Mouse (Mus musculus) heart, postnatal 4 days (tissue): ENCODE results near the gene P4htm. TPM values are rescaled to one million over a fixed set of nuclear protein-coding genes. Genes with fewer than 3 reads are reported as not detected.
"Not testable (repeated sequence)": the region's sequence is repeated elsewhere in the genome, so short reads cannot be mapped to it uniquely, and the experiment has no call there.

ENCODE experiments used
- DNase-seq: peaks from one replicate; pipeline ENCODE4 v3.0.0; 2021
- total RNA-seq, 2 experiments: library from RNA; stranded (reverse); gene quantifications; 2 replicates each; pipeline ENCODE4 v1.2.3; 2021

Gene P4htm
- total RNA-seq: 10 to 100 TPM; 13.2 to 13.4 TPM

GRCm38 (mm10) chr9:108596998-108597764 lies at the start of gene P4htm:
Gene P4htm (minus strand): TSS chr9:108597667.
- peak; percentile 79 for DNase-seq

DNA sequence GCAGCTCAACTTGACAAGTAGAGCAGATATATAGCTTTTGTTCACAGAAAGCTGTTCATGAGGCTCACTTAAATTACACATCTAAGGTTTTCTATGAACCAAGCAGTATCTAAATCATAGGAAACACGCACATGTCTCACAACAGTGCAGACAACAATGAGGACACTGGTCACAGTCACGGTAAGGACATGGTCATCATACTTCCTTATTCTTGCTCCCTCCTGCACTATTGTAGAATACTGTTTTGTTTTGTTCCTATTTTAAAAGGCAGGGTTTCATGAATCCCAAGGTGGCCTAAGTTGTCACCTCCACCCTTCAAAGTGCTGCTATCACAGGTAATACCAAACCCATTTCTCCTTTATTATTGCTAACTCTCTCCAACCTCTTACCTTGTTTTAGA lies 42.4 kb upstream of the P4htm start:
- DNase-seq: no peak

GRCm38 (mm10) chr9:108635415-108635814 lies 37.9 kb upstream of the P4htm start:
- no peak for DNase-seq

DNA sequence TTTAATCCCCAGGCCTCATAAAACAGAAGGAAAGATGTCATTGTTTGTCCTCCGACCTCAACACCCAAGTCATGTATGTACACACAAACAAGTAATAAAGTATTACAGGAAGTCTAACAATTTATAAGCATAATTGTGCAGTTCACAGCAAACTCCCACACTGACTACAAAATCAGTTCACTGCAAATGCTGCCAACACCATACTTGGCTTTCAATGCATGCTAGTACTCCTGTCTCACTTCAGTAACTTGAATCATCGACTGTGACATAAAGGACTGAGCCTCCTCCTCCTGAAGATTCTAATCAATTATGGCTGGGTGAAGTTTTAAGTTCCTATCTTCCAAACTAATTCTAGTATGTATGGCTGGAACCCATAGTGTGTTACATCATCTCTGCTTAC lies 36.4 kb upstream of the P4htm start:
- no peak for DNase-seq

GRCm38 (mm10) chr9:108632375-108632774 lies 34.9 kb upstream of the P4htm start:
- DNase-seq: no peak

DNA sequence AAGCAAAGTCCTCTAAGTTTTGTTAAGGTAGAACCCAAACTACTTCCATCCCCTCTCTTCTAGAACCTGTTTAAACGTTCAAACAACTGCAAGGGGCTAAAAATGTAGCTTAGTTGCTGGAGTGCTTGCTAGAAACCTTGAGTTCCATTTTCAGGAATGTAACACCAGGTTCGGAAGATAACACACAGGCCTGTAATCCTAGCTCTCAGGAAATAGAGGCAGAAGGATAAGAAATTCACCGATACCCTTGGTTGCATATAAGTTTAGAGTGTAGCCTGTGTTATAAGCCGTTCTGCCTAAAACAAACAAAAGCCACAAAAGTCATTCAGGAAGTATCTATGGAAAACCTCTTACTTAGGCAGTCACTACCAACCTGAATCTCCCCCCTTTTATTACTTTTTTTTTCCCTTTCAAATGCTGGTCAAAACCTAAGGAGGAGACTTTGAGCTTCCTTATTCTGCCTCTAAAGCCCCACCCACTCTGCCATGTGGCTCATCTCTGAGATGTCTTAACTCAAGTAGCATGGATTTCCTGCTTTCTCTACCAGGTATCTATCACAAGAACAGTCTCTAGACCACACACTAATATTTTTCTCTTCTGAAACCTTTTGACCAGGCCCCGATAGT lies 34.3 kb upstream of the P4htm start:
- DNase-seq: no peak

DNA sequence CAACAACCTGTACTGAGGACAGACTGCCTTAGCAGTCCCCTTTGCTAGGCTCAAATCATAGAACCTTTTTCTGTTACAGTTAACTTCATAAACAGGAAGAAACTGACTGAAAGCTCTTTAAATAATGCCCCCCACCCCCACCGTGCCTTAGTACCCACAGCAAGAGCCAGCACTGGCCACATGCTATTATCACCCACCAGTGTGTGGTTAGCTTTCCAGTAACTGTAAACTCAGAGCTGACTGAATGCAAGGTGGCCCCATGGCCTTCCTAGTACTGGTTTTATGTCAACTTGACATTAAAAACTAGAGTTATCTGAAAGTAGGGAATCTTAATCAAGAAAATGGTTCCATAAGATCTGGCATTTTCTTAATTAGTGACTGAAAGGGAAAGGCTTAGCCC lies 33.2 kb upstream of the P4htm start:
- DNase-seq: no peak

DNA sequence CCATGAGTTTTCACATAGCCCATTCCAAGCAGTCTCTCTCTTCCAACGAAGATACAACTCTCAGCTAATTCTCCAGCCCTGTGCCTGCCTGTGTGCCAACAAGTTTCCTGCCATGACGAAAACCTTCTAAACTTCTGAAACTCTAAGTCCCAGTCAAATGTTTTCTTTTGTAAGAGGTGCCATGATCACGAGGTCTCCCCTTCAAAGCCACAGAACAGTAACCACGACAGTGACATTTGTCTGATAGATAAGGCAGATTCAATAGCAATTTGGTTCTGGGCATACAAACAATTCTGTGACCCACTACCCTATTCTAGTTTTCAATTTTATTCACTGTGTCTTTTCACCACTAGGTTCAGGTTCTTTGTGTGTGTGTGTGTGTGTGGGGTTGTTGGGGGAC lies 30.7 kb upstream of the P4htm start:
- no peak for DNase-seq

- peak; percentile 87 for DNase-seq
Observed at GRCm38 (mm10) chr9:108626498-108626897, 29.0 kb upstream of the P4htm start.

DNA sequence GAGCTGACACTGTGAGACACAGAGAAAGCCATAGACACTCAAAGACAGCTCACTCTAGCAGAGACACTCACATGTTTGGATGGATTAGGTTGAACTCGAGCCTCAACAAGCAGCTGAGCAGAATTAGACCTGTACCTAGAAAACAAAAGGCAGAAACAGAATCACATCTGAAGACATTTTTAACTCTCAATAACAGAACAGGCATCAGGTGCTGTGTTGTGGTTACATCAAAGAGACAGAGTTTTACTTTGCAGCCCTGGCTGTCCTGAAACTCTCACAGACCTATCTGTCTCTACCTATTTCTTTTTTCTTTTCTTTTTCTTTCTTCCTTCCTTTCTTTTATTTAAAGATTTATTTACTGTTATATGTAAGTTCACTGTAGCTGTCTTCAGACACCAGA lies 19.8 kb upstream of the P4htm start:
- no peak for DNase-seq

DNA sequence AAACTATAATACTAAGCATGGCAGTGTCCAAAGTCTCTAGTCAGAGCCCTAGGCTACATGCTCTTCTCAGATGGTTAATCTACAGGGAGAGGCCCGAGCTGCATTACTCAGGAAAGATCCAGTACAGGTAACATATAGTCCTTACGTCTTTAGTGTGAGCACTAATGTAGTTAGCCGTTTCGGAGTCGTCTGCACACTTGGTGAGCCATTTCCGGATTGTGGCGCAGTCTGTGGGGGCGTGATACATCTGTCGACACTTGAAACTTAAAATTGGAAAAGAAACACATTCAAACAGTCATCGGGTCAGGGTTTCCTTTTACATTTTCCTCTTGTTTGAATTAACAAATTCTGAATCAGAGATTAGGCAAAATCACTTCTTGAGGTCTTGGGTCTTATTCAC lies 14.0 kb upstream of the P4htm start:
- DNase-seq: no peak

DNA sequence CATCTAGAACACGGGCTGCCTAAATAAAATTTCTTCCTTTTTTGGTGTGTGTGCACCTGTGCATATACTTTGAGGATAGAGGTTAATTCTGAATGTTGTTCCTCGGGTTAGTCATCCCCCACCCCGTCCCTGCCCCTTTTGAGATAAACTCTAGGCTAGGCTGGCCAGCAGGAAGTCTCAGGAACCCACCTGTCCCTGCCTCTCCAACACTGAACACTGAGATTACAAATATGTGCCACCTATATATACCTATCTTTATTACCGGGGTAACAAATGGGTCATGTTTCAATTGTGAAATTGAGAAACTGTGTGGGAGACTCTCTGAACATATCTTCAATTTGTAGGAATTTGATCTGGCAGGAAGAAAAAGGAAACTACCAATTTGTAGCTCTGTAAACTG lies 11.4 kb upstream of the P4htm start:
- no peak for DNase-seq

DNA sequence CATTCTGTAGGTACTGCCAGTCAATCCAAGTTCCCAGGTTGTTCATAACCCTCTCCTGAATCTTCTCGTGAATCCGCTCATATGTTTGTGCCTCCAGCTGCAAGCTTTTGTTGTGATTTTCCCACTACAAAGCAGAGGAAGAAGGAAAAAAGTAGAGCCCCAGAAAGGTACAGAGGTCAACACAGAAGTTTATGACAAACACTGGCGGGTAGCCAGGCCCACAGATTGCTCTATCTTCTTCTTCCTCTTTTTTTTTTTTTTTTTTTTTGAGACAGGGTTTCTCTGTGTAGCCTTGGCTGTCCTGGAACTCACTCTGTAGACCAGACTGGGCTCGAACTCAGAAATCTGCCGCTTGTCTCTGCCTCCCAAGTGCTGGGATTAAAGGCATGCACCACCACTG lies 10.5 kb upstream of the P4htm start:
- DNase-seq: not testable (repeated sequence)

DNA sequence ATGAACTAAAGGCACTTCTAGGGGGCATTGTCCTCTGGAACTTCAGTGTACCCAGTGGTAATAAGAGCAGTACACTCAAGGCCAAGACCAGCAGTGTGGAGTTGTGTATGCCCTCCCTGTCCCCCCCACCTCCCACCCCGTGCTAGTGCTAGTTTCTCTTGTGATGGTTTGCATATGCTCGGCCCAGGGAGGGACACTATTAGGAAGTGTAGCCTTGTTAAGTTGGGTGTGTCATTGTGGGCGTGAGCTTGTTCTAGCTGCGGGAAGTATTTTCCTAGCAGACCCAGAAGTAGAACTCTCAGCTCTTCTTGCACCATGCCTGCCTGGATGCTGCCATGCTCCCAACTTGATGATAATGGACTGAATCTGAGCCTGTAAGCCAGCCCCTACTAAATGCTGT lies 4.5 kb upstream of the P4htm start:
- no peak for DNase-seq

DNA sequence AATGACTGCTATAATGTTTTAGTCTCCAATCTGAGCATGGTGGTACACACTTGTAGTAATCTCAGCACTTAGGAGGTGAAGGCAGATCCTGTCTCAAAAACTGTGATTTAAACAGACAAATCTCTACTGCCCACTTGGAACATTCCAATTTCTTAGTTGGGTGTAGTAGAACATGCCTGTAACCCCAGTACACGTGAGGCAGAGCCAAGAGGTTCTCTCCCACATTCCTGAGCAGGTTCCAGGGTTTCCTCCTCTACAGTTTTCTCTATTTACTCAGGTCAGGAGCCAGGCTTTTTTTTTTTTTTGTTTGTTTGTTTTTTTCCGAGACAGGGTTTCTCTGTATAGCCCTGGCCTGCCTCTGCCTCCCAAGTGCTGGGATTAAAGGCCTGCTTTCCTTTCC lies 2.5 kb upstream of the P4htm start:
- DNase-seq: no peak

DNA sequence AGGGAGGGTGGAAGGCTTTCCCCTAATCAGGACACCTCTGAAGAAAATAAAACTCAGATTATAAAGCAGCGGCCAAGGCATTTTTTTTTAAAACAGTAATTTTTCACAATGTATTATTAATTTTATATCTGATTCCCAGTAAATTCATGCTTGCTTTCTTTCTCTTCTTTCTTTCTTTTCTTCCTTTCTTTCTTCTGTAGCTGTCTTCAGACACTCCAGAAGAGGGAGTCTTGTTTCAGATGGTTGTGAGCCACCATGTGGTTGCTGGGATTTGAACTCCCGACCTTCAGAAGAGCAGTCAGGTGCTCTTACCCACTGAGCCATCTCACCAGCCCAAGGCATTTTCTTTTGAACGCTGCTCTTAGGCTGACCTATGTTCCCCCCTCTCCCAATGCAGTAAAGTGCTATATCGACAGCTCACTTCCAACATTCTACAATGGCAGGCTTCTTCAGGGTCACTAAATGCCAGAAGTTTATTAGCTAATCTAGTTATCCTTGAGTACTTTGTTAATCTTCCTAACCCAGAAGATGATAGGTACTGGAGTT lies 1.6 kb upstream of the P4htm start:
- DNase-seq: no peak

DNA sequence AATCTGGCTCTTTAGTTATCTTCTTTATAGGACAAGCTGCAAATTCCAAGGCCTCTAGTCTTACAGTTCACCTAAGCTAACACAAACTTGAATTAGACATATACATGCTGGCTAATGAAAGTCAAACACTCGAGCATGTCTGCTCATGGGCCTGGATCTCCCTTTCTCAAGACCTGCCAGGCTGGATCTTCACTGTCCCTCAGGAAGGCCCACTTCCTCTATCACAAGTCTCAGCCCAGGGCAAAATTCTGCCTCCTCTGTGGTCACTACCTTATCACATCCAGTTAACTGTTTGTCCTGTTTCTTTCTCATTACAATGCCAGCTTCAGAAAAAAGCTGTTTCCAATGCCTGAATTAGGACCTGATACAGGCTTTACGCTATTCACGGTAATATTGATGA lies 3.1 kb downstream of the P4htm start:
- no peak for DNase-seq

DNA sequence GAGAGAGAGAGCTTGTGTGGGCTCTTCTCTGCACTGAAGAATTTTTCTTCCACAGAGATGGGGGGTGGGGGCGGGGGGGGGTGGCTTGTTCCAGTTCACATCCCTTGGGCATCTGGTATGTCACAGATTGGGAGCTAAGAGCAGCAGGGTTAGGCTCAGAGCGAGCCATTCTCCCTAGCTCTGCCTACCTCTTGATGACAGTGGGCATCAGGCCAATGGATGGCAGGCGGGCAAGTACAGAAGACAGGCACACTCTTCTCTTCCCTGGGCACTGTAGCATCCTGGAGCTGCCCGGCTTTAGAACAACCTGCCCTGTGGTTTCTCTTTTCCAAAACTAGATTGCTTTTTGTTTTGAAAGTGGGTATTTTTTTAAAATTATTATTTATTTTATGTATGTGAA lies 6.0 kb downstream of the P4htm start:
- DNase-seq: no peak

- DNase-seq: no peak
Observed at GRCm38 (mm10) chr9:108589229-108589628, 8.2 kb downstream of the P4htm start.

- DNase-seq: peak; percentile 88
Observed at GRCm38 (mm10) chr9:108587571-108588180, 9.8 kb downstream of the P4htm start.

DNA sequence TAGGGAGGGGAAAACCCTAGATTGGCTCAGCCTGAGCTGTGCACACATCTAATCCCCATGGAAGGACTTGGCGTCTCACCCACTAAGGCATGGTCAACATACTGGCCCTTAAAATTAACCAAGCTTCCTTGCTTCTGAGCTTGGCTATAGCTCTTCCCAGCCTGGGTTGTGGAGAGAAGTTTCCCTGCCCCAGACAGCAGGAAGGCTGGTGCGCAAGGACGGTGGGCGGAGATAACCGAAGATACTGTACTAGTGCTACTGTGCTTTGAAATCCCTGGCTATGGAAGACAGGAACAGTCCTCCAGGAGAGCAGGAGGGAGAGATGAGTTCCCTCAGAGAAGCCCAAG lies 18.1 kb downstream of the P4htm start:
- DNase-seq: no peak

GRCm38 (mm10) chr9:108578545-108579343 lies 18.7 kb downstream of the P4htm start, which contains the start of gene Wdr6:
Gene Wdr6 (minus strand): TSS chr9:108578739.
- peak; percentile 94 for DNase-seq
